Mouse (Mus musculus) kidney, embryonic 14.5 days (tissue): ENCODE results near the gene Elavl1. TPM values are rescaled to one million over a fixed set of nuclear protein-coding genes. Genes with fewer than 3 reads are reported as not detected.

Experiments used
- polyA plus RNA-seq: library from polyadenylated mRNA; unstranded; fragments of >200 nt; fragmentation: Nextera tagmentation; extraction: Ambion mirVana; gene quantifications from 2 replicates; pipeline ENCODE4 v1.2.1, GENCODE M21; 2014

The Elavl1 gene
- polyA plus RNA-seq, 1 experiment from 2014 or later, result 312 TPM

Other genes starting within 250 kb of the Elavl1 start
- gene Cd209f, start 219.6 kb downstream of the Elavl1 start, polyA plus RNA-seq, result not detected in 2 replicates
- not detected in 2 replicates for gene Cd209g, start 191.3 kb downstream of the Elavl1 start, polyA plus RNA-seq
- 12.8 and 18.3 TPM in 2 replicates for gene Evi5l, start 158.8 kb downstream of the Elavl1 start, polyA plus RNA-seq
- 3.8 and 7.1 TPM in 2 replicates for gene Prr36, start 108.0 kb downstream of the Elavl1 start, polyA plus RNA-seq
- gene Lrrc8e, start 98.6 kb downstream of the Elavl1 start, polyA plus RNA-seq, result 0.41 and 0.43 TPM in 2 replicates
- gene Map2k7, start 86.7 kb downstream of the Elavl1 start, polyA plus RNA-seq, result 22.6 and 24.3 TPM in 2 replicates
- gene Gm49320, start 86.5 kb downstream of the Elavl1 start, polyA plus RNA-seq, result 0.86 and 2.2 TPM in 2 replicates
- gene Tgfbr3l, start 77.2 kb downstream of the Elavl1 start, polyA plus RNA-seq, result 4.7 and 5.9 TPM in 2 replicates
- 61.9 and 63.6 TPM in 2 replicates for gene Snapc2, start 72.3 kb downstream of the Elavl1 start, polyA plus RNA-seq
- gene Ctxn1, start 66.1 kb downstream of the Elavl1 start, polyA plus RNA-seq, result 86.1 and 93.1 TPM in 2 replicates
- 75.7 and 81.2 TPM in 2 replicates for gene Timm44, start 49.5 kb downstream of the Elavl1 start, polyA plus RNA-seq
- 14.7 and 17.2 TPM in 2 replicates for gene Ccl25, start 203 bp downstream of the Elavl1 start, polyA plus RNA-seq
- gene Cers4, start 167.6 kb upstream of the Elavl1 start, polyA plus RNA-seq, result 14.2 and 18.1 TPM in 2 replicates